Mouse (Mus musculus): ENCODE results near the gene Mon2. TPM values are rescaled to one million over a fixed set of nuclear protein-coding genes. Genes with fewer than 3 reads are reported as not detected.

Gene Mon2
- polyA plus RNA-seq, 1 experiment, result 53.6 TPM

GRCm38 (mm10) chr10:122942771-122943170, 133.5 kb downstream of the Mon2 start:
- TF ChIP-seq CTCF (IDR thresholded peaks at IDR 0.05; ENCODE audit: extremely low read depth, insufficient read depth, low read length) (no peak), POLR2A (IDR thresholded peaks at IDR 0.05; ENCODE audit: extremely low read depth, insufficient read depth, low read length) (no peak)
- Histone ChIP-seq H3K27ac (ENCODE audit: insufficient read depth, low read length) (no peak overlapping the region), H3K4me3 (ENCODE audit: insufficient read depth, low read length) (no peak overlapping the region), H3K4me1 (ENCODE audit: control insufficient read depth, insufficient read depth, low read length) (no peaks in the 10 kb centered on the region)

Other genes starting within 250 kb of the Mon2 start
- 51.8 and 51.9 TPM in 2 replicates for gene Usp15, start 120.5 kb upstream of the Mon2 start, polyA plus RNA-seq (2012; rRNA removed)
- 28.2 and 30.0 TPM in 2 replicates for gene Fam19a2, start 187.5 kb upstream of the Mon2 start, polyA plus RNA-seq (2012; rRNA removed)